Mouse (Mus musculus): Measurements from ENCODE around the gene Ksr2. TPM values are rescaled to one million over a fixed set of nuclear protein-coding genes. Genes with fewer than 3 reads are reported as not detected.

Ksr2 gene
- total RNA-seq (2023): 1.8 TPM

DNA sequence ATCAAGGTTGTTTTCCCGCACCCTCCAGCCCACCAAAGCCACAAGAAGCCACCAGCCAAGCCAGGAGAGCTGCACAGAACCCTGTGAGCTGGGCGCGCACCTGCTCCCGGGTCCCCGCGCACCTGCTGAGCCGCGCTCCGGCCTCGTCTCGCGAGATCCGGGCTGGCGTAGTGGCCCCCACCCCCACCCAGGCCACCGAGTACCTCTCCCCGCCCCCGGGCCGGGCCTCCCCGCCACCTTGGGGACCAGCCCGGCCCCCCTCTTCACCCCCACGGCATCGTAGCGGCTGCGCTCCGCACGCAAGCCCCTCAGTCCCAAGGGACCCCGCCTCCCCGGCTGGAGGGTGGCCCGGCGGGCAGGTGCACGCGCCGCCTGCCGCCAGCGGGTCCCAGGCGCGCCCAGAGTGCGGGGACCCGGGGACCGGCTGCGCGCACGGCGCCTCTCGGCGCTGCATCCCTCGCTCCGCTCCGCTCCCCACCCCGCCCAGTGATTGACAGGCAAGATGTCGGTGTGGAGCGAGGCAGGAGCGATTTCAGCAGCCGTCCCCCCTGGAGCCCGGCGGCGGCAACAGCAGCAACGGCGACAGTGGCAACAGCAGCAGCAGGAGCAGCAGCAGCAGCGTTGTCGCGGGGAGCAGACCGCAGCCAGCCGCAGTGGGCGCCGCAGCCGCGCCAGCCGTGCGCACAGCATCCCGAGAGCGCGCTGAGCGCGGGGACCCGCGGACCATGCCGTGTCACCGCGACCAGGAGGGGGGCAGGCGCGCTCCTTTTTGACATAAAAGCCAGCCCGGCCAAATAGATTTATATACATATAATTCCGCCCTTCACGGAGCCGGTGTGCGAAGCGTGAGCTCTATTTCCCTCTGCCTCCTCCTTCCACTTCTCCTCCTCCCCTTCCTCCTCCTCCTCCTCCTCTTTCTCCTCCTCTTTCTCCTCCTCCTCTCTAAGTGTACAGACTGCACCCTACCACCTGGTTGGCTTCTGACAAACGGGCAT lies at the start of gene Ksr2:
TSS of gene Ksr2 (plus strand) at position 494 of the 995 bp plus-strand sequence.

DNA sequence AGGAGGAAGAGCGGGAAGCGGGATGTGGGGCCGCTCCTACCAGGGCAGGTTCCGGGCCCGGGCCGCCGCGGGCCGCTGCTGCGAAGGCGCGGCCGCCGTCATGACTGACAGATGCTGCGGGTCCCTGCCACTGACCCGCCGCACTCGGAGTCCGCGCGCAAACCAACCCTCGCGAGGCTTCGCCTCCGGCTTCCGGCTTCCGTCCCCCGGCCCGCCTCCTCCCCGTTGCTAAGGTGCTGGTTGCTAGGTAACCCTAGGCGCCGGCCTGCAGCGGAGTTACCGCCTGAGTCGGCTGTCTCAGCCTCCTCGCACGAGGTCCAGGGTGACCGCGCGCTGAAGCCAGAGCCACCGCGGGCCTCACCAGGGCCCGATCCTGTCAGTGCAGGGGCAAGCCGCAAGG lies 24.9 kb upstream of the Ksr2 start, which contains the start of gene Rfc5:
TSS of gene Rfc5 (minus strand) at position 171 of the 400 bp plus-strand sequence.

DNA sequence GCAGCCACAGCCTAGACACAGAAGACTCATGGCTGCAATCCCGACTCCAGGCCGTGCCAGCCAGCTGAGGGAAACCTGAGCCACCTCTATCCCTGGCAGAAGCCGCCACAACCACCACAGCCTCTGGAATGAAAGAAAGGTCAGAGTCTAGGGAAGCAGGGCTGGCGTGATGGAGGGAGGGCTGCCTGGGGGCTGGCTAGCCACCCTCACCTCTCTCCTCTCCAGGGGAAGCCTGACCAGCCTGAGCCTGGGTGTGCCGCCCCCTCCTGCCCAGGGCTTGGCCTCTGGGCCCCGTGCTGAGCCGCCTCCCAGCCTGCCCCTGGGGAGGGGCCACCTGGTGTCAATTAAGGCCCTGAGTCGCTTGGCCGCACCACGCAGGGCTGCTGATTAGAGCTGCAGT lies 366.9 kb downstream of the Ksr2 start, which contains the start of gene Nos1:
TSS of gene Nos1 (plus strand) at position 352 of the 400 bp plus-strand sequence.

Other genes with a start within 250 kb of the Ksr2 start
- 95.9 TPM for gene Pebp1, start 126.4 kb upstream of the Ksr2 start, total RNA-seq (2023)
- not detected for gene Vsig10, start 94.9 kb upstream of the Ksr2 start, total RNA-seq (2023)
- gene Wsb2, start 56.7 kb upstream of the Ksr2 start, total RNA-seq (2023): 35.8 TPM
- gene Rfc5, start 25.0 kb upstream of the Ksr2 start, total RNA-seq (2023): 21.0 TPM

Data from CD4-positive naive resting alpha-beta T cell, adult 76 days (primary cell).